Mouse (Mus musculus) c-Kit-positive CD71-positive TER-119-positive erythroid progenitor cells, embryonic 14.5 days (primary cell): ENCODE results near the gene 6820408C15Rik.
"Not testable (repeated sequence)": the region's sequence is repeated elsewhere in the genome, so short reads cannot be mapped to it uniquely, and the experiment has no call there.

ENCODE experiments used
- DNase-seq: peaks from one replicate; pipeline ENCODE4 v3.0.0-alpha.2; 2013; ENCODE audit warnings: low spot score

Gene 6820408C15Rik

GRCm38 (mm10) chr2:152411471-152411870 is 3.9 kb upstream of the 6820408C15Rik start:
- no peak for DNase-seq

GRCm38 (mm10) chr2:152412526-152413157 is 2.7 kb upstream of the 6820408C15Rik start:
- DNase-seq = no peak

GRCm38 (mm10) chr2:152413158-152413764 is 2.1 kb upstream of the 6820408C15Rik start:
- no peak for DNase-seq

- no peak for DNase-seq
Observed at GRCm38 (mm10) chr2:152413765-152414584, 1.4 kb upstream of the 6820408C15Rik start.

GRCm38 (mm10) chr2:152414591-152415165 is 709 bp upstream of the 6820408C15Rik start, which contains the start of gene Zcchc3:
Zcchc3 (minus strand) TSS chr2:152415027.
- DNase-seq = peak; percentile 76

GRCm38 (mm10) chr2:152415786-152416185 is 399 bp downstream of the 6820408C15Rik start:
- no peak for DNase-seq

GRCm38 (mm10) chr2:152427493-152427892 is 12.1 kb downstream of the 6820408C15Rik start:
- DNase-seq = no peak

- not testable (repeated sequence) for DNase-seq
Observed at GRCm38 (mm10) chr2:152428481-152428880, 13.1 kb downstream of the 6820408C15Rik start.

- DNase-seq = no peak
Observed at GRCm38 (mm10) chr2:152436405-152436901, 21.1 kb downstream of the 6820408C15Rik start.

GRCm38 (mm10) chr2:152436983-152437860 is 21.8 kb downstream of the 6820408C15Rik start:
- DNase-seq = peak; percentile 70

- no peak for DNase-seq
Observed at GRCm38 (mm10) chr2:152438963-152439362, 23.6 kb downstream of the 6820408C15Rik start.

- DNase-seq = no peak
Observed at GRCm38 (mm10) chr2:152439833-152440232, 24.4 kb downstream of the 6820408C15Rik start.

- no peak for DNase-seq
Observed at GRCm38 (mm10) chr2:152442322-152442721, 26.9 kb downstream of the 6820408C15Rik start.

GRCm38 (mm10) chr2:152443281-152443680 is 27.9 kb downstream of the 6820408C15Rik start:
- no peak for DNase-seq

GRCm38 (mm10) chr2:152446642-152447041 is 31.3 kb downstream of the 6820408C15Rik start:
- no peak for DNase-seq

- DNase-seq = no peak
Observed at GRCm38 (mm10) chr2:152447461-152447860, 32.1 kb downstream of the 6820408C15Rik start.

GRCm38 (mm10) chr2:152450241-152450640 is 34.9 kb downstream of the 6820408C15Rik start:
- peak; percentile 38 for DNase-seq

GRCm38 (mm10) chr2:152452101-152452781 is 36.9 kb downstream of the 6820408C15Rik start:
- no peak for DNase-seq

- no peak for DNase-seq
Observed at GRCm38 (mm10) chr2:152459241-152459640, 43.9 kb downstream of the 6820408C15Rik start.

- no peak for DNase-seq
Observed at GRCm38 (mm10) chr2:152464570-152465150, 49.3 kb downstream of the 6820408C15Rik start, which contains the start of gene Defb23. Defb23 (minus strand) TSS chr2:152464620.
